Comparison of ENCODE assay signal across 8 mouse cellular contexts in genomic region chr10:111166057-111166841, GRCm38 (mm10). TPM values are rescaled to one million over a fixed set of nuclear protein-coding genes. Genes with fewer than 3 reads are reported as not detected.
DNase-seq lines count a peak whose midpoint lies in the region; ATAC-seq and TF ChIP-seq lines count a peak whose summit lies in the region.

No protein-coding gene starts in this region.

- no peaks in the 10 kb centered on the region for H3K27me3 ChIP-seq in kidney, postnatal 0 days (ENCODE audit: insufficient read depth, low read length)
- H3K27me3 ChIP-seq in embryonic facial prominence, embryonic 10.5 days (replicated peaks; ENCODE audit: low read depth, poor library complexity, severe bottlenecking): no peaks in the 10 kb centered on the region
- H3K27me3 ChIP-seq in hindbrain, postnatal 0 days (ENCODE audit: insufficient read depth, low read length): no peaks in the 10 kb centered on the region
- H3K27me3 ChIP-seq in midbrain, embryonic 16.5 days (ENCODE audit: control insufficient read depth, insufficient read depth, low read depth, low read length): no peaks in the 10 kb centered on the region

- peak overlapping the region; percentile 92; the same call in 1 of the 2 replicates for H3K9ac ChIP-seq in kidney, postnatal 0 days (ENCODE audit: low read depth, low read length)
- no peak overlapping the region; the same call in 1 of the 2 replicates for H3K9ac ChIP-seq in hindbrain, postnatal 0 days (replicated peaks; ENCODE audit: low read length)
- H3K9ac ChIP-seq in midbrain, embryonic 16.5 days (ENCODE audit: low read depth, low read length): peak overlapping the region; percentile 98; the same call in 1 of the 2 replicates

- no peak for TF ChIP-seq CTCF in kidney, postnatal 0 days (IDR thresholded peaks at IDR 0.05; ENCODE audit: low read depth)
- no peak for TF ChIP-seq CTCF in hindbrain, postnatal 0 days (IDR thresholded peaks at IDR 0.05; ENCODE audit: low read depth)

- ATAC-seq in kidney, postnatal 0 days (replicated peaks; ENCODE audit: low FRiP score, low read depth): no peak
- ATAC-seq in hindbrain, postnatal 0 days: no peak
- no peak for ATAC-seq in midbrain, embryonic 16.5 days

- H3K4me2 ChIP-seq in kidney, postnatal 0 days (ENCODE audit: low read length): peak overlapping the region; percentile 81
- H3K4me2 ChIP-seq in hindbrain, postnatal 0 days (ENCODE audit: low read depth, low read length): peak overlapping the region; percentile 66
- peak overlapping the region; percentile 64 for H3K4me2 ChIP-seq in midbrain, embryonic 16.5 days (ENCODE audit: low read length)

- no peaks in the 10 kb centered on the region for H3K36me3 ChIP-seq in kidney, postnatal 0 days (ENCODE audit: insufficient read depth, low read length)
- no peaks in the 10 kb centered on the region for H3K36me3 ChIP-seq in embryonic facial prominence, embryonic 10.5 days (replicated peaks)
- H3K36me3 ChIP-seq in hindbrain, postnatal 0 days (ENCODE audit: insufficient read depth, low read length): no peaks in the 10 kb centered on the region
- no peaks in the 10 kb centered on the region for H3K36me3 ChIP-seq in midbrain, embryonic 16.5 days (ENCODE audit: control insufficient read depth, insufficient read depth, low read length)

- no peak for DNase-seq in kidney, postnatal 0 days (ENCODE audit: low spot score)
- DNase-seq in kidney, adult 9 months: no peak
- DNase-seq in embryonic facial prominence, embryonic 10.5 days (ENCODE audit: low spot score): no peak
- no peak for DNase-seq in hindbrain, postnatal 0 days (ENCODE audit: low spot score)
- DNase-seq in thymus, postnatal 4 days: no peak
- DNase-seq in adrenal gland, postnatal 14 days: no peak
- no peak for DNase-seq in left cerebral cortex, postnatal 10 days (ENCODE audit: extremely low spot score in 1 of 2, low spot score in 2 of 2)

- H3K9me3 ChIP-seq in kidney, postnatal 0 days (replicated peaks; ENCODE audit: low read length): no peaks in the 10 kb centered on the region
- no peaks in the 10 kb centered on the region for H3K9me3 ChIP-seq in embryonic facial prominence, embryonic 10.5 days
- H3K9me3 ChIP-seq in hindbrain, postnatal 0 days (ENCODE audit: low read length): no peaks in the 10 kb centered on the region
- no peaks in the 10 kb centered on the region for H3K9me3 ChIP-seq in midbrain, embryonic 16.5 days (replicated peaks; ENCODE audit: control insufficient read depth, low read length, poor library complexity, severe bottlenecking)

- H3K4me1 ChIP-seq in kidney, postnatal 0 days (replicated peaks; ENCODE audit: insufficient read depth, low read length): no peaks in the 10 kb centered on the region
- H3K4me1 ChIP-seq in embryonic facial prominence, embryonic 10.5 days: peaks cover 17% of the 10 kb centered on the region
- peaks cover 3% of the 10 kb centered on the region; the same call in 1 of the 2 replicates for H3K4me1 ChIP-seq in hindbrain, postnatal 0 days (ENCODE audit: insufficient read depth, low read length)
- H3K4me1 ChIP-seq in midbrain, embryonic 16.5 days (ENCODE audit: control insufficient read depth, insufficient read depth, low read length): peaks cover 14% of the 10 kb centered on the region

- no peak overlapping the region for H3K27ac ChIP-seq in kidney, postnatal 0 days
- peak overlapping the region; percentile 93; the same call in 1 of the 2 replicates for H3K27ac ChIP-seq in embryonic facial prominence, embryonic 10.5 days (replicated peaks)
- no peak overlapping the region for H3K27ac ChIP-seq in hindbrain, postnatal 0 days
- H3K27ac ChIP-seq in midbrain, embryonic 16.5 days (ENCODE audit: low read length): no peak overlapping the region

- H3K4me3 ChIP-seq in kidney, postnatal 0 days (replicated peaks; ENCODE audit: low read depth, low read length): peak overlapping the region; percentile 89
- peak overlapping the region; percentile 98 for H3K4me3 ChIP-seq in embryonic facial prominence, embryonic 10.5 days
- H3K4me3 ChIP-seq in hindbrain, postnatal 0 days (ENCODE audit: low read length): peak overlapping the region; percentile 91
- peak overlapping the region; percentile 97 for H3K4me3 ChIP-seq in midbrain, embryonic 16.5 days (ENCODE audit: low read depth, low read length)

- 33% methylated on average over 4 of the region's 4 CpGs for WGBS in kidney, postnatal 0 days
- 31% methylated on average over 4 of the region's 4 CpGs for WGBS in embryonic facial prominence, embryonic 10.5 days
- 44% methylated on average over 4 of the region's 4 CpGs for WGBS in hindbrain, postnatal 0 days
- WGBS in midbrain, embryonic 16.5 days: 26% methylated on average over 4 of the region's 4 CpGs

- intact Hi-C loops in left cerebral cortex, postnatal 10 days (cut with DNase I): no loop called here

RNA-seq across cellular contexts. Expression of gene Osbpl8, which starts 1.7 kb away (rescaled TPM):
- 11.0 and 11.8 TPM in 2 replicates for polyA plus RNA-seq in kidney, postnatal 0 days (2015; fragmentation: Nextera tagmentation; extraction: Ambion mirVana)
- polyA plus RNA-seq in embryonic facial prominence, embryonic 10.5 days (2016; fragmentation: Nextera tagmentation; extraction: Ambion mirVana): 9.3 and 9.4 TPM in 2 replicates
- total RNA-seq in hindbrain, postnatal 0 days (2014; rRNA removed): 36.3 and 39.8 TPM in 2 replicates
- 15.4 and 15.8 TPM in 2 replicates for polyA plus RNA-seq in hindbrain, postnatal 0 days (2015; fragmentation: Nextera tagmentation; extraction: Ambion mirVana)
- 15.2 and 19.5 TPM in 2 replicates for polyA plus RNA-seq in midbrain, embryonic 16.5 days (2015; fragmentation: Nextera tagmentation; extraction: Ambion mirVana)
- 28.2 and 29.0 TPM in 2 replicates for total RNA-seq in adrenal gland, postnatal 14 days (2021)
- total RNA-seq in left cerebral cortex, postnatal 10 days (2021): 10 to 100 TPM; 67.4 to 67.7 TPM
